Mouse (Mus musculus): ENCODE measurements around the gene Acvrl1.
A peak's percentile ranks its signal among the peaks of the same experiment; 100 is the strongest.
"Not testable (repeated sequence)": the region's sequence is repeated elsewhere in the genome, so short reads cannot be mapped to it uniquely, and the experiment has no call there.

Acvrl1 gene

DNA sequence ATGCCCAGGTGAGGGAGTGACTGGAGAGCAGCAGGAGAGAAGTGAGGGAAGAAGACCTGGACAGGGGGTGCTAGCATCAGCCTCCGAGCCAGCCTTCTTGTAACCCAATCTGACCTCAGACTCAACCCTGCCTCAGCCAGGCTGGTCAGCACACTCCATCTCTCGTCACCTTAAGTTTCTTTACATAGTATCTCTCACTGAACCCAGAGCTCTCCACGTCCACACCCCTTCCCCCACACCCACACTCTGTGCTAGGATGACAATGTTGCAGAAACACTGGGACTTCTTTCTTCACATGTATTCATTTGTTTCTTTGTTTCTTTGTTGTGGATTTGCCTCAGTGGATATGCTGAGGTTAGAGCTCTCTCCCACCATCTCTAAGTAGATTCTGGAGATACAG is 27.3 kb upstream of the Acvrl1 start:
- Histone ChIP-seq H3K4me3 (replicated peaks; ENCODE audit: low read length) (no peak overlapping the region), H3K9me3 (ENCODE audit: low read length) (no peaks in the 10 kb centered on the region; the same call in 1 of the 2 replicates), H3K27me3 (ENCODE audit: insufficient read depth, low read length) (peaks cover 18% of the 10 kb centered on the region), H3K36me3 (ENCODE audit: insufficient read depth, low read length) (no peaks in the 10 kb centered on the region), H3K4me1 (replicated peaks; ENCODE audit: low read depth, low read length) (peaks cover 79% of the 10 kb centered on the region)
- TF ChIP-seq NANOG (IDR thresholded peaks at IDR 0.05; ENCODE audit: borderline replicate concordance, low read length) = no peak
- no peak for TF ChIP-seq POU5F1 (IDR thresholded peaks at IDR 0.05; ENCODE audit: borderline replicate concordance, low read length)
- TF ChIP-seq CTCF (conservative IDR thresholded peaks at IDR 0.05; ENCODE audit: low read length) = no peak

DNA sequence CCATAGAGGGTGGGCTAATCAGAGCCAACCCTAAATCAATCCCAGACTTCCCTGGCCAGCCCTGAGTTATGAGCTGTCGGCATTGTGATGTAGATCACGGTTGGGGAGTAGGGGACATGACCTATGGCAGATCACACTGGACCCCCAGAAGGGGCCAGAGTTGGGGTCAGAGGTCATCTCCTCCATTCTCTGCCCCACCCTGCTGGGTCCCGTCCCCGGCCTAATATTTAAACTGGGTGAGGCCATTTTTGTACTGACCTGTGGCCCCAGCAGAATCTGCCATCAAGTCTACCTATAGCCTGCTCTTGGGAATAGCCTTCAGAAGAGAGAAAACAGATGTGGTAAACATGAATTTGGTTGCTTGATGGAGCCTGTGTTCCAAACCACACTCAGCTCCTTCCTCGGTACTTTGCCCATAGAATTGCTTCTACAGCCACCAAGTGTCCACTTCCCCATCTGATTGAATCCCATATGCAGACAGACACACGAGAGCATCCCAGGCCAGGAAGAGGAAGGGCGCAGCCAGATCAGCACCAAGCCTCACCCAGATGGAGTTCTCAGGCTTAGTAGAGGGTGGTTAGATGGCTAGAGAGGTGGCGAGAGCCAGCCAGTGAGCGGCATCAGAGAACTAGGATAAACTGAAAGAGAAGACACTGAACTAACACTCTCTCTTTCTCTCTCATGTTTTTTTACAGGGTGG is 24.6 kb upstream of the Acvrl1 start:
- Histone ChIP-seq H3K36me3 (ENCODE audit: insufficient read depth, low read length) (no peaks in the 10 kb centered on the region), H3K9me3 (ENCODE audit: low read length) (peaks cover 19% of the 10 kb centered on the region), H3K27me3 (ENCODE audit: insufficient read depth, low read length) (peaks cover 10% of the 10 kb centered on the region), H3K4me1 (replicated peaks; ENCODE audit: low read depth, low read length) (peaks cover 55% of the 10 kb centered on the region), H3K4me3 (replicated peaks; ENCODE audit: low read length) (no peak overlapping the region; the same call in 1 of the 2 replicates)
- TF ChIP-seq POU5F1 (IDR thresholded peaks at IDR 0.05; ENCODE audit: borderline replicate concordance, low read length) (no peak), CTCF (conservative IDR thresholded peaks at IDR 0.05; ENCODE audit: low read length) (no peak), NANOG (IDR thresholded peaks at IDR 0.05; ENCODE audit: borderline replicate concordance, low read length) (no peak)

DNA sequence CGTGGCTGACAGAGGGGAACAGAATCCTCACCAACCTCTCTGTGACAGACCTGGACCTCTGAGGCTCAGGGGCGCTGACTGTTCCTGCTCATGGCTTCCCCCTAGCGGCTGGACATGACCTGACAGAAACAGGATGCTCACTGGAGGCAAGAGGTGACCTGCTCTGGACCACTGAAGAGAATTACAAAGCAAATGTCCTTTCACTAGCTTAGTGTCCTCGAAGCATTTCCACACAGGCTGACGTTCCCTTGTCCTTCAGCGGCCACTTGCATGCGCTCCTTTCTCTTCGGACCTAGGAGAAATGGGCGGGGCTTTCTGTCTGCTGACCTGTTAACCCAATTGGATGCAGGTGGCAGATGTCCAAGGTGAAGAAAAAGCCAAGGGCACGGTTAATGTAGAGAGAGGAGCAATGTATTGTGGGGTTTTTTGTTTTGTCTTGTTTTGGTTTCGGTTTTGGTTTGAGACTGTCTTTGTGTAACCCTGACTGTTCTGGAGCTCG is 22.8 kb upstream of the Acvrl1 start:
- Histone ChIP-seq H3K36me3 (ENCODE audit: insufficient read depth, low read length) (no peaks in the 10 kb centered on the region), H3K4me3 (replicated peaks; ENCODE audit: low read length) (no peak overlapping the region), H3K9me3 (ENCODE audit: low read length) (peaks cover 26% of the 10 kb centered on the region), H3K4me1 (replicated peaks; ENCODE audit: low read depth, low read length) (peaks cover 46% of the 10 kb centered on the region), H3K27me3 (ENCODE audit: insufficient read depth, low read length) (no peaks in the 10 kb centered on the region; the same call in 1 of the 2 replicates)
- TF ChIP-seq CTCF (conservative IDR thresholded peaks at IDR 0.05; ENCODE audit: low read length) = peak; percentile 80
- TF ChIP-seq NANOG (IDR thresholded peaks at IDR 0.05; ENCODE audit: borderline replicate concordance, low read length) = no peak
- TF ChIP-seq POU5F1 (IDR thresholded peaks at IDR 0.05; ENCODE audit: borderline replicate concordance, low read length) = no peak

DNA sequence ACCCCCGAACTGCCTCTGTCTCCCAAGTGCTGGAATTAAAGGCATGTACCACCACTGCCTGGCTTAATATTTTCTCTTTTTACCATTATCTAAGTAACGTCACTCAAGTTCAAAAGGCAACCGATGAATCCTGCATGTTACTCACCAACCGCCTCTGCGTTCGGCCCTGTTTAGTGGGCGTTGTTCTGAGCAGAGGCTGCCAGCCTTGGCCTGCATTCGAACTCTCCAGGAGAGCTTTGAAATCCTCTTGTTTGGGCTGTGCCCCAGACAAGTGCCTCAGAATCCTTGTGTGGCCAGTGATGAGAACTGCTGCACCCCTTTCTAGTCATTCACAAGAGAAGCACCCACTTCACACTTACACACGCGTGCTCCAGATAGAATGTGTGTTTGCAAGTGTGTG is 22.3 kb upstream of the Acvrl1 start:
- no peak overlapping the region for H3K4me3 ChIP-seq (replicated peaks; ENCODE audit: low read length)
- no peaks in the 10 kb centered on the region for H3K36me3 ChIP-seq (ENCODE audit: insufficient read depth, low read length)
- peaks cover 26% of the 10 kb centered on the region for H3K9me3 ChIP-seq (ENCODE audit: low read length)
- H3K4me1 ChIP-seq (replicated peaks; ENCODE audit: low read depth, low read length) = peaks cover 42% of the 10 kb centered on the region
- H3K27me3 ChIP-seq (ENCODE audit: insufficient read depth, low read length) = no peaks in the 10 kb centered on the region
- TF ChIP-seq POU5F1 (IDR thresholded peaks at IDR 0.05; ENCODE audit: borderline replicate concordance, low read length) (no peak), NANOG (IDR thresholded peaks at IDR 0.05; ENCODE audit: borderline replicate concordance, low read length) (no peak), CTCF (conservative IDR thresholded peaks at IDR 0.05; ENCODE audit: low read length) (no peak)

DNA sequence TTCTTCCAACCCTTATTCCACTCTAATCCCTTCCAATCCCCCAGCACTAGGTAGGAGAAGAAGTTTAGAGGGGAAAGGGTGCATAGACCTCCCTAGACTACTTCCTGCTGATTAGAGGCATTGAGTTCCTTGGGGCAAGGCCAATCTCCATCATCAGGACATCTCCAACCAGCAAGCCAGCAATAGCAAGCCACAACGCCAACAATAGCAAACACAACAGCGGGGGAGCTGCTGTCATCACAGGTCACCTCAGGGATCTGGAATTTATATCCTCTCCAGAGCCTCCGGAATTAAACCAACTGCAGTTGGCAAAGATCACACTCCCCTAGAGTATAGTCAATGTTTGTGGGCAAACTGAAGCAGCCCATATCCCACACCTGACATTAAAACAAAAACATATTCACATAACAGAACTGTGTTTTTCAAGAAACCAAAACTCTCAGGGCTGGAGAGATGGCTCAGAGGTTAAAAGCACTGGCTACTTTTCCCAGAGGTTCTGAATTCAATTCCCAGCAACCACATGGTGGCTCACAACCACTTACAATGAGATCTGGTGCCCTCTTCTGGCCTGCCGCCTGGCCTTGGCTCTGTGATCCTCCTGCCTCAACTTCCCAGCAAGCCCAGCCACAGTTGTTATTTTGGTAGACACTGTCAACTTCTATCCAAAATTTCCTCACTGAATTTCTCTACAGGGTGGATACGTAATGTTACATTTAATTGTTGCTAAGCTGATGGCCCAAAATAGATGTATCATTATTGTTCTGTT is 20.2 kb upstream of the Acvrl1 start:
- Histone ChIP-seq H3K36me3 (ENCODE audit: insufficient read depth, low read length) (no peaks in the 10 kb centered on the region), H3K9me3 (ENCODE audit: low read length) (peaks cover 26% of the 10 kb centered on the region), H3K4me1 (replicated peaks; ENCODE audit: low read depth, low read length) (peaks cover 30% of the 10 kb centered on the region), H3K4me3 (replicated peaks; ENCODE audit: low read length) (no peak overlapping the region), H3K27me3 (ENCODE audit: insufficient read depth, low read length) (no peaks in the 10 kb centered on the region)
- no peak for TF ChIP-seq POU5F1 (IDR thresholded peaks at IDR 0.05; ENCODE audit: borderline replicate concordance, low read length)
- no peak for TF ChIP-seq CTCF (conservative IDR thresholded peaks at IDR 0.05; ENCODE audit: low read length)
- no peak for TF ChIP-seq NANOG (IDR thresholded peaks at IDR 0.05; ENCODE audit: borderline replicate concordance, low read length)

DNA sequence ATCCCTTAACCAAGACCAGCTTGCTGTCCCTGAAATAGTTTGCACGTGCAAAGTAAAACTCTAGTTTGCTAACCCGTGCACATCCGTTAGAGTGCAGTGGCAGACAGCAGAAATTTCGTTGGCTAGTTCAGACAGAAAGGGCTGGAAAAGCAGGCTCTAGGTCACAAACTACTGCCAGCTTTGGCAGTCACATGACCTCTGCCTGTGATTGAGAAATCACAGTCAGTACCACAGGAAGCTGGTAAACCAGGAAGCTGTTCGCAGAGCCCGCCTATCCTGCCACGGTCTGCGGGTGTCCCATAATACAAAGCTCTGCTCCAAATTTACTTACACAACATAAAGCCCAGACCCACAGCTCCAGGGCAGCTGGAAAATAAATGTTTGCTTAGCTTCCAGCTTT is 15.1 kb upstream of the Acvrl1 start:
- Histone ChIP-seq H3K36me3 (ENCODE audit: insufficient read depth, low read length) (no peaks in the 10 kb centered on the region), H3K9me3 (ENCODE audit: low read length) (peaks cover 17% of the 10 kb centered on the region), H3K27me3 (ENCODE audit: insufficient read depth, low read length) (no peaks in the 10 kb centered on the region; the same call in 1 of the 2 replicates), H3K4me3 (replicated peaks; ENCODE audit: low read length) (no peak overlapping the region), H3K4me1 (replicated peaks; ENCODE audit: low read depth, low read length) (peaks cover 8% of the 10 kb centered on the region)
- TF ChIP-seq CTCF (conservative IDR thresholded peaks at IDR 0.05; ENCODE audit: low read length) = no peak
- no peak for TF ChIP-seq NANOG (IDR thresholded peaks at IDR 0.05; ENCODE audit: borderline replicate concordance, low read length)
- TF ChIP-seq POU5F1 (IDR thresholded peaks at IDR 0.05; ENCODE audit: borderline replicate concordance, low read length) = no peak

DNA sequence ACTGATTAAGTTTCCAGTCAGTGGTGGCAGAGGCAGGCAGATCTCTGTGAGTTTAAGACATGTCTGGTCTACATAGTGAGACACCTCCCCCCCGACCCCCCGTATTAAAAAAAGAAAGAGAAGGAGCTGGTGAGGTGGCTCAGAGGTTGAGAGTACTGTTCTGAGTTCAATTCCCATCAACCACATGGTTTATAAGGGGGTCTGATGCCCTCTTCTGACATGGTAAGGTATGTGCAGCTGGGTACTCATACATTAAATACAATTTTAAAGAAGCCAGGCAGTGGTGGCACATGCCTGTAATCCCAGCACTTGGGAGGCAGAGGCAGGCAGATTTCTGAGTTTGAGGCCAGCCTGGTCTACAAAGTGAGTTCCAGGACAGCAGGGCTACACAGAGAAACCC is 14.5 kb upstream of the Acvrl1 start:
- TF ChIP-seq CTCF (conservative IDR thresholded peaks at IDR 0.05; ENCODE audit: low read length) = peak; percentile 21; the same call in 1 of the 2 replicates
- not testable (repeated sequence) for H3K4me3 ChIP-seq (replicated peaks; ENCODE audit: low read length)

DNA sequence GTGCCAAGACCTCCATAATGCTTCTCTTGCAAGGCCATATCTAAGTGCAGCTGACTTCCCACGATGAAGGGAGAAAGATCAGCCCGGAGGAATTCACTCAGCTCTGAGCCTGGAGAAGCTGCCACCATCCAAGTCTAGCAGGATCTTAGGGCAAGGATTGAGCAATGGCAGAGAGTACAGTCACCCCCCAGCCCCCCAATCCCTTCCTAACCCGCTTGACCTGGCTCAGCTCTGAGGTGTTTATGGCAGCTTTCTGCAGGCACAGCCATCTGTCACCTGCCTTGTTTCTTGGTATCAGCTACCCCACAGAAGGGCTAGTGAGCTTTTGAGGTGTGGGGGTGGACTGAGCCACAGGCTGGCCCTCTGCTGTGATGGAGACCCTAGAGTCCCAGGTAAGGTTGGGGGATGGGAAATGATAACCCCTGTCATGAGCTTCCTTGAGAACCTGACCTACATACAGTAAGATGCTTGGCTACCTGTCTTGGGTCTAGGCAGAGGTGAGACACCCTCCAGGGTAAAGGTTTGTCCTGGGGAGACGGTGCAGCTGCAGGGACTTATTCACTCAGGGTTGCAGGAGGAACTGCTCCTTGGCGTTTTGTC is 12.7 kb upstream of the Acvrl1 start, which contains the start of gene Ankrd33:
Gene Ankrd33, plus strand, starts transcription at position 245 of the 600 bp plus-strand sequence.
- no peak within 1 kb of the TSS for H3K4me3 ChIP-seq (replicated peaks; ENCODE audit: low read length)
- H3K4me1 ChIP-seq (replicated peaks; ENCODE audit: low read depth, low read length) = peaks cover 22% of the 10 kb centered on the region
- H3K27me3 ChIP-seq (ENCODE audit: insufficient read depth, low read length) = peaks cover 7% of the 10 kb centered on the region
- no peaks in the 10 kb centered on the region for H3K36me3 ChIP-seq (ENCODE audit: insufficient read depth, low read length)
- H3K9me3 ChIP-seq (ENCODE audit: low read length) = peaks cover 4% of the 10 kb centered on the region; the same call in 1 of the 2 replicates
- TF ChIP-seq NANOG (IDR thresholded peaks at IDR 0.05; ENCODE audit: borderline replicate concordance, low read length) = no peak
- no peak for TF ChIP-seq POU5F1 (IDR thresholded peaks at IDR 0.05; ENCODE audit: borderline replicate concordance, low read length)
- TF ChIP-seq CTCF (conservative IDR thresholded peaks at IDR 0.05; ENCODE audit: low read length) = no peak

More for the DNA sequence above, 14.5 kb upstream of the Acvrl1 start:
- Histone ChIP-seq H3K9me3 (ENCODE audit: low read length) (peaks cover 11% of the 10 kb centered on the region; the same call in 1 of the 2 replicates), H3K4me1 (replicated peaks; ENCODE audit: low read depth, low read length) (peaks cover 12% of the 10 kb centered on the region)
- H3K27me3 ChIP-seq (ENCODE audit: insufficient read depth, low read length); H3K36me3 ChIP-seq (ENCODE audit: insufficient read depth, low read length): not testable (repeated sequence)

Data from E14TG2a.4 (cell line).